Mouse (Mus musculus): ENCODE results near the gene Ccni.

The Ccni gene

DNA sequence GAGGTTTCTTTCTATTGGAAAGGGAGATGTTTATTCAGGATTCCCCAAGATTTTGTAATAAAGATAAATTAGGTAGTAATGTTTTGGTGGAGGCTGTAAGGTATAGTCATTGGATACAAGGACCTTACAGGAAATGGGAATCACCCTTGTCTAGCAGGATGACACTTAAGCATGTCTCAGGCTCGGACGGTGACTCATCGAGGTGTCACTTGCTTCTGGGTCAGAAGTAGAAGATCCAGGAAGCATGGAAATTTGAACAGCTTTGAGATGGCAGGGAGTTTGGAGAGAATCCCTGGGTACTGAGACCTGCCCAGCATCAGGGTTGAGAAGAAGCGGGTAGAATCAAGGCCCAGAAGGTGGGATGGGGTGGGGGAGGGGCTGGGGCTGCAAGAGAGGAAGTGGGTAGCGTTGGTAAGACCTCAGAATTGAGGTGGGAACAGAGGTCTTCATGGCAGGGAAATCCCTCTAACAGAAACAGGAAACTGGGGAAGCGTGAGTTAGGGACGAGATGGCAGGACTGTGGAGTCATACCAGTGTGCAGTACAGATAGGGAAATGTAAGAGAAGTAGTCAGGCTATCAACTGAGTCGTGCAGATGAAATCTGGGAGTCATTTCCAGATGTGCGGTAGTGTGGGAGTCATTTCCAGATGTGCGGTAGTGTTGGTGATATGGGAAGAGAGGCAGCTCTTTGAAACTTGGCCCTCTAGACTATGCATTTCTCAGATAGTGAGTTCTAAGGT lies 70.8 kb downstream of the Ccni start:
- no peak for DNase-seq

DNA sequence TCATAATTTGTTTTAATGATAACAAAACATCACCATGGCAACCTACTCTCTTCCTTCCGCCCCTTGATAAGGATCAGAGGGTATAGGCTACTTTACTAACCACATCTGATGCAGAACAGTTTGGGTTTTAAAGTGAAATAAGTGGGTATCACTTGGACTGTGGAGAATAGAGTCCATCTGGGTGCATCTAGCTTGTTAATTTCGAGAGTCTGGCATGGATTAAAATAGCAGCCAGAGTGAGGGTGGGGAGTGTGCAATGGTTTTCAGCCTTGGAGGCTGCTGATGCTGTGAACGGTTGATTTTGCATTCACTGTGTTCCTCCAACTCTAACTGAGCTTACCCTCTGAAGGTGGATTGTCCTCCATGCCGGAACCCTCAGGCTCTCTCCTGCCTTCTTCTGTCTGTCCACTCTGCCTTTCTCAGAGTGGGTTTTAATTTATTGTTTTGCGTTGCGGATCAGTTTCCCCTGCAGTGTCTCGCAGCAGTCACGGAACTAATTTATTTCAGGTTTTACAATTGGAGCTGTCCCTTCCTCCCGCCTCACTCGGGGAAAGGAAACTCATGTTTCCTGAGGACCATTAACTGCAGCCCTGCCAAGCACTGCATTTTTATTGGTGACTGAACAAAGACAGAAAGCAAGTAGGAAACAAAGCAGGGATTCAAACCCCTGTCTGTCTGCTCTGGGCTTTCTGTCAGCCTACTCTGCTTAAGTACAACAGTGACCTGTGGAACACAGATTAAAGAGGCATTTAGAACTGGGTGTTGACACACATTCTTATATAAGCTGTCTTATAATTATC lies 72.7 kb downstream of the Ccni start:
- DNase-seq, result no peak

Data from cerebellum, postnatal 10 days (tissue).